Mouse (Mus musculus): ENCODE data around the gene Tfap2e.

Tfap2e gene

GRCm38 (mm10) chr4:126752024-126752607 is 16.1 kb upstream of the Tfap2e start:
- in situ Hi-C loops (cut with MboI, MseI) = no loop called here

GRCm38 (mm10) chr4:126751556-126752023 is 15.6 kb upstream of the Tfap2e start:
- in situ Hi-C loops (cut with MboI, MseI) = no loop called here

GRCm38 (mm10) chr4:126750863-126751555 is 15.0 kb upstream of the Tfap2e start:
- in situ Hi-C loops (cut with MboI, MseI) = no loop called here

GRCm38 (mm10) chr4:126750046-126750683 is 14.1 kb upstream of the Tfap2e start:
- in situ Hi-C loops (cut with MboI, MseI) = no loop called here

GRCm38 (mm10) chr4:126749553-126749952 is 13.5 kb upstream of the Tfap2e start:
- in situ Hi-C loops (cut with MboI, MseI) = no loop called here

GRCm38 (mm10) chr4:126748381-126748780 is 12.3 kb upstream of the Tfap2e start:
- in situ Hi-C loops (cut with MboI, MseI) = no loop called here

- in situ Hi-C loops (cut with MboI, MseI) = no loop called here
Measured at GRCm38 (mm10) chr4:126746194-126746840, 10.3 kb upstream of the Tfap2e start.

GRCm38 (mm10) chr4:126745506-126746193 is 9.6 kb upstream of the Tfap2e start:
- in situ Hi-C loops (cut with MboI, MseI) = no loop called here

GRCm38 (mm10) chr4:126744831-126745230 is 8.8 kb upstream of the Tfap2e start:
- in situ Hi-C loops (cut with MboI, MseI) = no loop called here

- in situ Hi-C loops (cut with MboI, MseI) = no loop called here
Measured at GRCm38 (mm10) chr4:126743713-126744112, 7.7 kb upstream of the Tfap2e start.

- in situ Hi-C loops (cut with MboI, MseI) = no loop called here
Measured at GRCm38 (mm10) chr4:126742976-126743375, 6.9 kb upstream of the Tfap2e start.

GRCm38 (mm10) chr4:126741448-126741847 is 5.4 kb upstream of the Tfap2e start:
- in situ Hi-C loops (cut with MboI, MseI) = no loop called here

GRCm38 (mm10) chr4:126739966-126740676 is 4.1 kb upstream of the Tfap2e start:
- in situ Hi-C loops (cut with MboI, MseI) = loop anchor here (10.0 kb wide), 1 partner anchor 135 kb away; the partner anchor contains the start of gene 5730409E04Rik

GRCm38 (mm10) chr4:126735382-126736000 is 549 bp downstream of the Tfap2e start:
- in situ Hi-C loops (cut with MboI, MseI) = loop anchor here (10.0 kb wide), 1 partner anchor 131 kb away; the partner anchor contains the start of gene 5730409E04Rik

GRCm38 (mm10) chr4:126734700-126735381 is 1.2 kb downstream of the Tfap2e start:
- in situ Hi-C loops (cut with MboI, MseI) = loop anchor here (10.0 kb wide), 1 partner anchor 130 kb away; the partner anchor contains the start of gene 5730409E04Rik

GRCm38 (mm10) chr4:126734001-126734603 is 1.9 kb downstream of the Tfap2e start:
- in situ Hi-C loops (cut with MboI, MseI) = loop anchor here (10.0 kb wide), 1 partner anchor 129 kb away; the partner anchor contains the start of gene 5730409E04Rik

- in situ Hi-C loops (cut with MboI, MseI) = loop anchor here (10.0 kb wide), 1 partner anchor 128 kb away; the partner anchor contains the start of gene 5730409E04Rik
Measured at GRCm38 (mm10) chr4:126732531-126733380, 3.3 kb downstream of the Tfap2e start.

- in situ Hi-C loops (cut with MboI, MseI) = loop anchor here (10.0 kb wide), 1 partner anchor 127 kb away; the partner anchor contains the start of gene 5730409E04Rik
Measured at GRCm38 (mm10) chr4:126732111-126732510, 3.9 kb downstream of the Tfap2e start.
